In the genomic region with DNA sequence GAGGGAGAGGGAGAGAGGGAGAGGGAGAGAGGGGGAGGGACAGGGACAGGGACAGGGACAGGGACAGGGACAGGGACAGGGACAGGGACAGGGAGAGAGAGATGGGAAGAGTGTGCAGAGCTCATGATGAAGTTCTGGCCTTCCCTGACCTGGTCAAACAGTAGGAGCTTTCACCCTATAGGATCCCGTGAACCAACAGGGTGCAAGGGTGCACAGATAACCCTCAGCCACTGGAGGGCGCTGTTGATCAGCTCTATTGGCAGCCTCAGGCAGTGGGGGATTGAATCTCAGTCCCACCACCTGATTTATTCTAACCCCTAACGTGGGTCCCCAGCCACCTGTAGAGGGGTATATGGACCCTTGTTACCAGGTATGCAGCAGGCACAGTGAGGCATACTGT, we compare ENCODE assay signal across 9 mouse cellular contexts. TPM values are rescaled to one million over a fixed set of nuclear protein-coding genes. Genes with fewer than 3 reads are reported as not detected.
DNase-seq lines count a peak whose midpoint lies in the region; ATAC-seq and TF ChIP-seq lines count a peak whose summit lies in the region.
"Had no signal": no experiment of that assay in that cellular context is flagged by ENCODE, and none has a peak within 500 bp of the region (broad histone marks: within the 10 kb centered on the region; RNA-seq: fewer than 3 reads in every experiment).

No protein-coding gene starts in this region.

- H3K36me3 ChIP-seq in ES-E14 (ENCODE audit: control insufficient read depth, insufficient read depth, low read length, poor library complexity, severe bottlenecking) = no peaks in the 10 kb centered on the region
- no peaks in the 10 kb centered on the region for H3K36me3 ChIP-seq in kidney, postnatal 0 days (ENCODE audit: insufficient read depth, low read length)
- H3K36me3 ChIP-seq in liver, embryonic 15.5 days (replicated peaks) = no peaks in the 10 kb centered on the region

- peak; percentile 62 for ATAC-seq in kidney, postnatal 0 days (replicated peaks; ENCODE audit: low FRiP score, low read depth)
- peak; percentile 40; the same call in 1 of the 2 replicates for ATAC-seq in liver, embryonic 15.5 days (ENCODE audit: insufficient read depth)

- peak; percentile 64 for TF ChIP-seq CTCF in kidney, postnatal 0 days (IDR thresholded peaks at IDR 0.05; ENCODE audit: low read depth)

- 11% methylated on average over 3 of the region's 3 CpGs for WGBS in kidney, postnatal 0 days
- 3% methylated on average over 3 of the region's 3 CpGs for WGBS in liver, embryonic 15.5 days (ENCODE audit: insufficient replicate concordance)

- H3K4me2 ChIP-seq in kidney, postnatal 0 days (ENCODE audit: low read length) = no peak overlapping the region
- H3K4me2 ChIP-seq in liver, embryonic 15.5 days = peak overlapping the region; percentile 36; the same call in 1 of the 2 replicates

- no peak overlapping the region for H3K27ac ChIP-seq in ES-E14 (ENCODE audit: insufficient read depth, low read depth, low read length, poor library complexity, severe bottlenecking)
- no peak overlapping the region for H3K27ac ChIP-seq in kidney, postnatal 0 days
- H3K27ac ChIP-seq in liver, embryonic 15.5 days (replicated peaks) = no peak overlapping the region

- H3K27me3 ChIP-seq in kidney, postnatal 0 days (ENCODE audit: insufficient read depth, low read length) = no peaks in the 10 kb centered on the region
- no peaks in the 10 kb centered on the region for H3K27me3 ChIP-seq in liver, embryonic 15.5 days

- no peaks in the 10 kb centered on the region; a peak in 1 of 4 replicates for H3K4me1 ChIP-seq in ES-E14 (ENCODE audit: control insufficient read depth in 2 of 2, insufficient read depth in 2 of 2, low read length in 2 of 2, poor library complexity in 1 of 2)
- H3K4me1 ChIP-seq in kidney, postnatal 0 days (replicated peaks; ENCODE audit: insufficient read depth, low read length) = no peaks in the 10 kb centered on the region
- H3K4me1 ChIP-seq in liver, embryonic 15.5 days (replicated peaks) = no peaks in the 10 kb centered on the region; the same call in 1 of the 2 replicates

- H3K4me3 ChIP-seq in ES-E14 (ENCODE audit: insufficient read depth in 1 of 2, low read depth in 1 of 2, low read length in 2 of 2, poor library complexity in 1 of 2, severe bottlenecking in 1 of 2) = 0 out of 4 replicates have a peak overlapping the region, but pooled peaks of 1 of the 2 experiments have one; percentile 21
- no peak overlapping the region for H3K4me3 ChIP-seq in kidney, postnatal 0 days (replicated peaks; ENCODE audit: low read depth, low read length)
- no peak overlapping the region for H3K4me3 ChIP-seq in liver, embryonic 15.5 days (replicated peaks)

- in situ Hi-C loops in ES-E14 (cut with MboI; ENCODE audit: low sequenced_read_pairs in 2 of 2, unreplicated experiment in 2 of 2) = no loop called here

- H3K9ac ChIP-seq in ES-E14 (ENCODE audit: insufficient read depth, low read depth, low read length, poor library complexity, severe bottlenecking) = no peak overlapping the region
- no peak overlapping the region for H3K9ac ChIP-seq in kidney, postnatal 0 days (ENCODE audit: low read depth, low read length)
- no peak overlapping the region for H3K9ac ChIP-seq in liver, embryonic 15.5 days

- no peaks in the 10 kb centered on the region for H3K9me3 ChIP-seq in ES-E14 (ENCODE audit: control insufficient read depth, insufficient read depth, low read depth, low read length)
- no peaks in the 10 kb centered on the region for H3K9me3 ChIP-seq in kidney, postnatal 0 days (replicated peaks; ENCODE audit: low read length)
- H3K9me3 ChIP-seq in liver, embryonic 15.5 days (replicated peaks) = no peaks in the 10 kb centered on the region

- DNase-seq in 416B (ENCODE audit: low read depth) (peak; percentile 74), ES-E14 (ENCODE audit: low read depth, low spot score) (peak; percentile 77)
- DNase-seq in cerebellum, adult 9-10 months = peak; percentile 82
- DNase-seq in frontal cortex, postnatal 36 days (ENCODE audit: low spot score in 2 of 2) = peak; percentile 21 to 28
- DNase-seq in kidney, postnatal 0 days (ENCODE audit: low spot score) = peak; percentile 48
- peak; percentile 75 for DNase-seq in retina, embryonic 14.5 days (ENCODE audit: low spot score)
- peak; percentile 83 for DNase-seq in thymus, postnatal 4 days

TF ChIP-seq in ES-E14, 5 proteins besides CTCF, POLR2A, EP300 and RAD21:
- TF ChIP-seq CHD2 (IDR thresholded peaks at IDR 0.05; ENCODE audit: low read depth, low read length) = no peak
- TF ChIP-seq MAFK (IDR thresholded peaks at IDR 0.05; ENCODE audit: insufficient read depth, low read depth, low read length) = no peak
- TF ChIP-seq ZC3H11A (IDR thresholded peaks at IDR 0.05; ENCODE audit: borderline replicate concordance, low read depth, low read length) = peak; percentile 75; the same call in 1 of the 2 replicates
- TF ChIP-seq HCFC1 (IDR thresholded peaks at IDR 0.05; ENCODE audit: borderline replicate concordance, insufficient read depth, low read length) = no peak

RNA-seq across cellular contexts. Expression of a gene that starts 12.8 kb away (rescaled TPM):
- total RNA-seq in ES-E14 (2012; rRNA removed) = not detected in 2 replicates
- polyA plus RNA-seq in kidney, postnatal 0 days (2015; fragmentation: Nextera tagmentation; extraction: Ambion mirVana) = not detected in 2 replicates
- not detected in 2 replicates for polyA plus RNA-seq in liver, embryonic 15.5 days (2015; fragmentation: Nextera tagmentation; extraction: Ambion mirVana)
- polyA plus RNA-seq: stomach, embryonic 14.5 days had no signal

RNA-seq across cellular contexts. Expression of a gene that starts 24.4 kb away (rescaled TPM):
- 0.58 and 0.69 TPM in 2 replicates for total RNA-seq in ES-E14 (2012; rRNA removed)
- 0.13 and 0.14 TPM in 2 replicates for polyA plus RNA-seq in kidney, postnatal 0 days (2015; fragmentation: Nextera tagmentation; extraction: Ambion mirVana)
- not detected in 2 replicates for polyA plus RNA-seq in liver, embryonic 15.5 days (2015; fragmentation: Nextera tagmentation; extraction: Ambion mirVana)

RNA-seq across cellular contexts. Expression of a gene that starts 49.7 kb away (rescaled TPM):
- not detected in 2 replicates for total RNA-seq in ES-E14 (2012; rRNA removed)
- polyA plus RNA-seq in kidney, postnatal 0 days (2015; fragmentation: Nextera tagmentation; extraction: Ambion mirVana) = not detected in 2 replicates
- not detected in 2 replicates for polyA plus RNA-seq in liver, embryonic 15.5 days (2015; fragmentation: Nextera tagmentation; extraction: Ambion mirVana)
- polyA plus RNA-seq: stomach, embryonic 14.5 days had no signal

RNA-seq across cellular contexts. Expression of a gene that starts 51.5 kb away (rescaled TPM):
- total RNA-seq in ES-E14 (2012; rRNA removed) = 2.6 and 4.0 TPM in 2 replicates
- polyA plus RNA-seq in kidney, postnatal 0 days (2015; fragmentation: Nextera tagmentation; extraction: Ambion mirVana) = 29.0 and 33.9 TPM in 2 replicates
- 17.8 and 18.2 TPM in 2 replicates for polyA plus RNA-seq in liver, embryonic 15.5 days (2015; fragmentation: Nextera tagmentation; extraction: Ambion mirVana)

Comparison
In these comparisons a context has a peak if more than half of its experiments do, and no peak if none do; other contexts are left out.
1. DNase-seq: peak in every context shown above with its lines; median percentile 83 in thymus, postnatal 4 days; 82 in cerebellum, adult 9-10 months; 77 in ES-E14; 75 in retina, embryonic 14.5 days; 74 in 416B; 48 in kidney, postnatal 0 days; 24 in frontal cortex, postnatal 36 days.